Mouse (Mus musculus) heart, postnatal 0 days (tissue): ENCODE measurements at regions not wholly inside any gene's neighbourhood (a gene's known extent, or its start where the extent isn't known, plus 50 kb on each side); places are given as distances from the start of the nearest gene placed in this dataset.

ENCODE experiments used
- ATAC-seq: fragments of 200-750 bp; cut with Nextera tagmentation; 2 replicates; pipeline ENCODE4 v1.8.0; 2017; ENCODE audit warnings: low read depth, moderate number of reproducible peaks, moderate library complexity; ENCODE audit not compliant: insufficient read depth
- DNase-seq: peaks from one replicate; pipeline ENCODE4 v3.0.0-alpha.2; 2016; ENCODE audit warnings: low spot score
- H3K27ac ChIP-seq: fragments of 300-500 bp; sonication (generic); 2 replicates; pipeline ENCODE4 v1.5.1; 2014; ENCODE audit warnings: low read depth, mild to moderate bottlenecking
- H3K27me3 ChIP-seq: fragments of 300-500 bp; sonication (generic); 2 replicates; pipeline ENCODE4 v1.6.1; 2014; ENCODE audit warnings: low read length, mixed read lengths; ENCODE audit not compliant: control insufficient read depth, insufficient read depth
- H3K36me3 ChIP-seq: fragments of 300-500 bp; sonication (generic); replicated peaks from 2 replicates; pipeline ENCODE4 v1.6.1; 2014; ENCODE audit warnings: low read length, mixed read lengths; ENCODE audit not compliant: control insufficient read depth, insufficient read depth
- H3K4me1 ChIP-seq: fragments of 300-500 bp; sonication (generic); 2 replicates; pipeline ENCODE4 v1.6.1; 2014; ENCODE audit warnings: antibody characterized with exemption; ENCODE audit not compliant: control insufficient read depth, insufficient read depth
- H3K4me2 ChIP-seq: fragments of 300-500 bp; sonication (generic); 2 replicates; pipeline ENCODE4 v1.6.1; 2014; ENCODE audit warnings: low read depth, mild to moderate bottlenecking, low read length, moderate library complexity
- H3K4me3 ChIP-seq: fragments of 300-500 bp; sonication (generic); 2 replicates; pipeline ENCODE4 v1.5.1; 2014; ENCODE audit warnings: low read depth, low read length
- H3K9ac ChIP-seq: fragments of 300-500 bp; sonication (generic); replicated peaks from 2 replicates; pipeline ENCODE4 v1.6.1; 2014; ENCODE audit warnings: low read depth, low read length, mixed read lengths
- H3K9me3 ChIP-seq: fragments of 300-500 bp; sonication (generic); replicated peaks from 2 replicates; pipeline ENCODE4 v1.6.1; 2016; ENCODE audit warnings: low read length; ENCODE audit not compliant: control insufficient read depth
- CTCF ChIP-seq: IDR thresholded peaks from 2 replicates; pipeline ENCODE4 v1.5.1; 2016; ENCODE audit warnings: antibody characterized with exemption, control low read depth, low read depth
- EP300 ChIP-seq: IDR thresholded peaks from 2 replicates; pipeline ENCODE4 v1.6.1; 2016; ENCODE audit warnings: antibody characterized with exemption, low read depth
- WGBS: fragments of 180-500 bp; shearing (Covaris S2); extraction: QIAGEN DNeasy Blood & Tissue Kit; methylation state at CpG from one replicate; pipeline ENCODE4 v1.1.7; 2014; 5-methylcytosine and 5-hydroxymethylcytosine counted together

DNA sequence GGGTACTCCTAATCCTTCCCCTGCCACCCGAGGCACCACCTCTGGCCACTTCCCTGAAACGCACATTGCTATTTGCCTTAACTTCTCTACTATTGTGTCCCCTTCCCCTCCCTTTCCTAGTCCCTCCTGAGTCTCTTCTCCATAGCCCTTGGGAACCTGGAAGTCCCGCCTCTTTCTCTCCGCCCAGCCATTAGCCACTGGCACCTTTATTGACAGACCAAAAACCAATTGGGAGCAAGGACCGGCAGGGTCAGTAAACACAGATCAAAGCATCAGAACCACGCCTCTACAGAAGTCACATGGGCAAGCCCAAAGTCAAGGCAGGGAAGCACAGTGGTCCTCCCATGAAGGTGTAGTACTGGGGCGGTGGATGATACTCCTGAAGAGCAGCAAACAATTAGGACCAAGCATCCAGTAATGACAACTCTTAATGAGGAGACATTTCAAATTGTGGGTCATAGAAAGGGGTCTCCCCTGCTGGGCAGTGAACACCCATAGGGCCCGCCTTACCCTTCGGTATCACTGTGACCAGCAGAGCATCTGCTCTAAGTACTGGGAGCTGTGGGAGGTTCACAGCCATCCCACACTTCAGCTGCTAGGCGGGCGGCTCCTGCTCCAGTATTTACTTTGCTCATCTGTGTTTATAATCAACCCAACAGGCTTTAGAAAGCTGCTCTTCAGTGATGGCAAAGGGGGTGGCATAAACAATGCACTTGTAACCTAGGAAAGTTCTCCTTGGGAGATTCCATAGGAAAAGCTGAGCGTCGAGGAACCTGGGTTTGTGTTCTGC is 226.5 kb upstream of the Mphosph6 start:
- no peak overlapping the region for H3K9ac ChIP-seq
- WGBS: 86% methylated on average over 13 of the region's 13 CpGs
- H3K4me1 ChIP-seq: no peaks in the 10 kb centered on the region
- no peaks in the 10 kb centered on the region for H3K27me3 ChIP-seq
- ATAC-seq (no peak), DNase-seq (no peak)
- TF ChIP-seq CTCF (no peak), EP300 (no peak)
- no peak overlapping the region for H3K4me2 ChIP-seq
- H3K36me3 ChIP-seq: no peaks in the 10 kb centered on the region
- H3K9me3 ChIP-seq: no peaks in the 10 kb centered on the region
- H3K4me3 ChIP-seq: no peak overlapping the region
- no peak overlapping the region for H3K27ac ChIP-seq

DNA sequence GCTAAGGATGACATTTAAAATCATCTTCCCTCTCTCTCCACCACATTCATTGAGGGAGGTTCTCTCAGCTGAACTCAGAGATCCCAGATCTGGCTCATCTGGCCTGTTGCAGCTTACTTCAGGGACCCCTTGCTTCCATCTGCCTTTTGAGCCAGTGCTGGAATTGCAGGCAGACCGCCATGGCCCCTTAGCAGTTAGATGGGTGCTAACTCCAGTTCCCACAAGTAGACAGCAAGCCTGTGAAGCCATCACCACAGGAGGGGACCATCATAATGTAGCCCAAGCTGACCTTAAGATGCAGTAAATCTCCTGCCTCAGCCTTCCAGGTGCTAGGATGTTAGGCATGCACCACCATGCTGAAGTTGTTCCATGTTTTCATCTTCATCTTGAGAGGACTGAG is 221.7 kb upstream of the Mphosph6 start:
- Histone ChIP-seq H3K4me1 (no peaks in the 10 kb centered on the region), H3K4me2 (no peak overlapping the region), H3K27me3 (no peaks in the 10 kb centered on the region), H3K36me3 (no peaks in the 10 kb centered on the region), H3K9ac (no peak overlapping the region), H3K27ac (no peak overlapping the region), H3K4me3 (no peak overlapping the region), H3K9me3 (no peaks in the 10 kb centered on the region)
- TF ChIP-seq EP300 (no peak), CTCF (no peak)
- DNase-seq: no peak
- no peak for ATAC-seq
- WGBS: 92% methylated on average over 1 of the region's 1 CpGs

DNA sequence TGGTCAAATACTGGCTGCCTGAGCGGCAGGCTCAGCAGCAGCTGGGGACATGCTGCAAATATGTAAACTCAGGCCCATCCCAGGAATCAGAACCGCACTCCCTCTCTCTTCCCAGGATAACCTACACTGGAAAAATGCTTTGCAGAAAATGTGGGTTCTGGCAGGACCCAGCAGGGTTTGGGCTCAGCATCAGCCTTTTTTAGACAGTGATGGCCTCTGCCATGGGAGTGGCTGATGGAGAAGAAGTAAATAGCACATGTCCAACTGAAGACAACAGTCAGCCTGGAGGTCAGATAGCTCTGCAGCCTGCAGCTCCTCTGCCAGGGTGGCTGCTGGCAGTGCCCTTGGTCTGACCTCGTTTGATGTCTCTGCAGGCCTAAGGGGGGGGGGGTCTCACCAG is 220.2 kb upstream of the Mphosph6 start:
- H3K27me3 ChIP-seq: 0 out of 2 replicates have a peak, but pooled peaks cover 3% of the 10 kb centered on the region
- H3K4me3 ChIP-seq: no peak overlapping the region
- TF ChIP-seq CTCF (no peak), EP300 (no peak)
- no peaks in the 10 kb centered on the region for H3K36me3 ChIP-seq
- no peak overlapping the region for H3K9ac ChIP-seq
- no peak for DNase-seq
- no peaks in the 10 kb centered on the region for H3K9me3 ChIP-seq
- no peak overlapping the region for H3K27ac ChIP-seq
- WGBS: 44% methylated on average over 3 of the region's 3 CpGs
- H3K4me2 ChIP-seq: no peak overlapping the region
- no peaks in the 10 kb centered on the region for H3K4me1 ChIP-seq
- no peak for ATAC-seq

DNA sequence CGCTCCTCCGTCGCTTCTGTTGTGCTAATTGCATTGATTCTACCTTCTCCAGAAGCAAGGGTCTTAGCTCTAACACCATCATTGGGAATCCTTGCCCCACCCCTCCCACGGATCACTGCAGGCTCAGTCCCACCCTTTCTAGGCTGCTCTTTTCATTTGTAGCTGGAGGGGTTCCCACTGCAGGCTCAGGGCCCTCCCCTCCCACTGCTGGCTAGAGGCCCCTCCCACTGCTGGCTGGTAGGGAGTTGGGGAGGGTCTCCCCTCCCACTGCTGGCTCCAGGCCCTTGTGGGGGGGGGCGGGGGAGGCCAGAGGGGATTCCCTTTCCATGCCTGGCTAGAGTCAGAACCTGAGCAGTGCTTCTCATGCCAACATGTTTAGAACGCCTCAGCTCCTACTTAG is 215.5 kb upstream of the Mphosph6 start:
- Histone ChIP-seq H3K27me3 (0 out of 2 replicates have a peak, but pooled peaks cover 3% of the 10 kb centered on the region), H3K27ac (no peak overlapping the region), H3K9ac (no peak overlapping the region), H3K4me1 (no peaks in the 10 kb centered on the region), H3K9me3 (no peaks in the 10 kb centered on the region), H3K36me3 (no peaks in the 10 kb centered on the region), H3K4me3 (no peak overlapping the region), H3K4me2 (no peak overlapping the region)
- DNase-seq (no peak), ATAC-seq (no peak)
- TF ChIP-seq EP300 (no peak), CTCF (no peak)
- 28% methylated on average over 6 of the region's 6 CpGs for WGBS

DNA sequence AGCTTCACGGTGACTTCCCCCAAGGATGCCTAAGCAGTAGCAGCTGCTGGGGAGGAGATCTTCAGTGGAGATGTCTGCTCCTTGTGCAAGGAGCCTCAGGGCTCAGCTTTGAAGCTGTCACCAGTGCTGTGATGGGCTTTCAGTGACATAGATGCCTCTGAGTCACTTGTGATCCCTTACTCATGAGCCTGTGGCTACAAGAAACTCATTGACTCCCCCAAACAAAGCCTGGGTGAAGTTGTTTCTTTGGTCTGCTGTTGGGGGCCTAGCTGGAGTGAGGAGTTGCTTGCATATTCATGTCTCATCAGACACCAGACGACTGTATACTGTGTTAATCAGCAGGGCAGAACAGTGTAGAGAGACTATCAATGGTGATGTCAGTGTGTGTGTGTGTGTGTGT is 203.4 kb upstream of the Mphosph6 start:
- no peaks in the 10 kb centered on the region for H3K27me3 ChIP-seq
- no peak overlapping the region for H3K4me3 ChIP-seq
- no peaks in the 10 kb centered on the region for H3K4me1 ChIP-seq
- no peak overlapping the region for H3K4me2 ChIP-seq
- no peak for ATAC-seq
- no peak overlapping the region for H3K9ac ChIP-seq
- DNase-seq: no peak
- WGBS: 35% methylated on average over 2 of the region's 2 CpGs
- no peaks in the 10 kb centered on the region for H3K36me3 ChIP-seq
- H3K27ac ChIP-seq: no peak overlapping the region
- no peaks in the 10 kb centered on the region for H3K9me3 ChIP-seq
- TF ChIP-seq CTCF: no peak
- no peak for TF ChIP-seq EP300

DNA sequence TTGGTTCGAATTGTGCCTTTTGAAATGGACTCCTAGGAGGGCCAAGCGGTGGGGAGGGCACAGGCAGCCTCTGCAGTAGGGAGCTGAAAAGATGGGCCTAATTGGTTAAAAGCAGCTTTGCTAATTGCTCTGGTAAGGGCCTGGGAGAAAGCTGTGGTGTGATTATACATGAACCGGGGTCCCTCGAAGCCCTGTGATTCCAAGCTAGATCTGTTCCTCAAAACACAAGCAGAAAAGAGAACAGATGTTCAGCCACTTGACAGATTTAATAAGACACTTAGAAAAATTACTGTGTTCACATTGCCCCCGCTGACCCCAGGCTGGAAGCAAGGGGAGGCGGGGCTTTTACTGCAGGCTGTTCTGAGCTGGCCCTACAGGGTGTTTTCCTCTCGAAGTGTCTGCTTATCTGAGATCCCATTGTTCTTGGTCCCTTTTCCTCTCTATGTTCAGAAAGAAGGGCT is 202.7 kb upstream of the Mphosph6 start:
- H3K9ac ChIP-seq: no peak overlapping the region
- DNase-seq (no peak), ATAC-seq (no peak)
- H3K27ac ChIP-seq: no peak overlapping the region
- no peak for TF ChIP-seq EP300
- no peak for TF ChIP-seq CTCF
- no peaks in the 10 kb centered on the region for H3K27me3 ChIP-seq
- WGBS: 60% methylated on average over 7 of the region's 7 CpGs
- H3K36me3 ChIP-seq: no peaks in the 10 kb centered on the region
- no peak overlapping the region for H3K4me2 ChIP-seq
- no peak overlapping the region for H3K4me3 ChIP-seq
- H3K4me1 ChIP-seq: no peaks in the 10 kb centered on the region
- H3K9me3 ChIP-seq: no peaks in the 10 kb centered on the region
